Mouse (Mus musculus): ENCODE measurements at regions not wholly inside any gene's neighbourhood (a gene's known extent, or its start where the extent isn't known, plus 50 kb on each side); places are given as distances from the start of the nearest gene placed in this dataset.

DNA sequence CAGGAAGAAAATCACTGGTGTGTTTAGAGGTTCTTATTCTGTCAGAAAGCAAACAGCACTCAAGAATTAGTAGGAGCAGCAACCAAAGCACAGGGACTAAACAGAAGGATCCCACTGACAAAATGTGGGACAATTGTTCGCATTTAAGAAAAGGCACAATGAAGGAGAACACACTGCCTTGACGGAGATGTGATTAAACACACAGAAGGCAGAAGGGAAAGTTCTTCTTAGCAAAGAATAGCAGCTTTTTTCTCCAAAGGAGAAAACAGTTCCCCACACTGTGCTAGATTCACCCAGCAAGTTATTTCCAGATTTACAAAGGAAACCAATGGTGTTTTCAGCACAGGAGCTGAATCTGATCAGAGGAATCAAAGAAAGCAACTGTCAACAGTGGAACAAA lies 316.5 kb downstream of the Nsun3 start:
- DNase-seq = no peak

DNA sequence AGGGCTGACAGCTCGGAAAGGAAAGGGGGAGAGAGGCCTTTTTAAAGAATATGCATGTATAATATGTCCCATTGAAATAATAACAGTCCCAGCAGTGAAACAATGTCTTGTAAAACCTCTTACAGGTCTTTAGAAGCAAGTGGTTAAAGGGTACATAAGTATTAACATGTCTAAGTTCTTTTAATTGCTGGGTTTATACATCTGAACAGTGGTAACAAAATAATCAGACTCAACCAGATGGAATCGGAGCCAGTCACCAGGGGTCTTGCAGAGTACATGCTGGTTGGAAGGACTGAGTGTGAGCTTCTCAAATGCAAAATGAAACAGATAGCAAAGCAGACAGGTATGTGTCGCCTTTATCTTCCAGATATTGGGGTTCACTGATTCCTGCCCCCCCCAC lies 317.3 kb downstream of the Nsun3 start:
- DNase-seq = no peak

DNA sequence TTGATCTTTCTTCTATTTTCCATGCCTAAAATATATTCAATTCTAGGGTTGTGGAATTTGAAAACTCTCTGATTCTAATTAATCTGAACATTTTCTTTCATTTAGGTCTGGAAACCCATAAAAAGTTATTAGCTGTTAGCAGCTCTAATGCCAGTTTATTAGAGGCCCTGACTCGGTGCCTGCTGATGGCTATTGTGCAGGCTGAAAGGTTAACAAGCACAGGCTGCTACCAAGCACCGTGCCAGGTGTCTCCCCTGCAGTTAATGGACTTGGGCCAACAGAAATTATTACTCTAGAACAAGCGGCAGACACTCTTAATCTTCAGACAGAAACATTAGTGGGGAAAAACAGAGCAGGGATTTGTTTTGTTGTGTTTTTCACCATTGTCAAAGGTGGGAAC lies 317.8 kb downstream of the Nsun3 start:
- DNase-seq = no peak

DNA sequence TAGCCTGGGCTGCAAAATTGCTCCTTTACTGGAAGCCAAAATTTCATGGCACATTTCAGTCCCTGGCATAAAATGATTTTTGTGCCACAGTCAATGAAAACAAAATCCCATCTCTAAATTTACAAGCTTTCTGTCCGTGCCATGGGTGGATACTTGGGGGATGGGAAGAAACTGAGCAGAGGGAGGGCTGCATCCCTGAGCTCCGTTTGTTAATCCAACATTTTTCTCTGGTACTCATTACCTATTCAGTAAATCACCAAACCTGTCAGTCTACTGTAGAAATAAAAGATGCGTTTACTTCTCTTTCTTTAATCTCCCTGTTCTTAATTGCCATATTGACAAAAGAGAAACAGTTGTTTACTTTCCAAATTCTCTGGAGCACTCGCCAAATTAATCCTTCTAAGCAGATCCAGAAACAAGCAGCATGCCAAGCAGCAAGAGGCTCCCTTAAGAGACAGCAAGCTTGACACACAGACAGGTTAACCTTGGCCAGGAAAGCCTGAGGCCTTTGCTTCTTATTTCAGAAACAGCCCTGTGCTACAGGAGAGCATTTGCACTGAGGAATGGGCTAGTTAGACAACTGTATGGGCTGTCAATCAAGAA lies 326.6 kb downstream of the Nsun3 start:
- no peak for DNase-seq

DNA sequence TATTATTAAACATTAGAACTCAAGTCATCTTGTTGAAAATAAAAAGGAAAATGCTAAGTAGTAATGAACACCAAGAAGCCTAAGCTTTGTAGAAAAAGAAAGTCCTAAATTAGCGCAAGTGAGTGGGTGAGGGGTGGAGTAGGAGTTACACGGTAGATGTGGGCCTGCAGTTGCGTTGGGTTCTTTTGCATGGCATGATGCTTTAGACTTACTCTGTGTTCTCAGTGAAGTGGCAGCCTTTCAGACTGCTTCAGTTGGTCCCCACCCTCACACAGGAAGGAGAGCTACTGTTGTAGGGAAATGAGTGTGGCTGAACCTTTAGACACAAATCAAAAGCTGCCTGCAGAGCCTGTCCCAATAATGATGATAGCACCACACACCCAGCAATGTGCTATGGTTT lies 336.9 kb downstream of the Nsun3 start:
- no peak for DNase-seq

DNA sequence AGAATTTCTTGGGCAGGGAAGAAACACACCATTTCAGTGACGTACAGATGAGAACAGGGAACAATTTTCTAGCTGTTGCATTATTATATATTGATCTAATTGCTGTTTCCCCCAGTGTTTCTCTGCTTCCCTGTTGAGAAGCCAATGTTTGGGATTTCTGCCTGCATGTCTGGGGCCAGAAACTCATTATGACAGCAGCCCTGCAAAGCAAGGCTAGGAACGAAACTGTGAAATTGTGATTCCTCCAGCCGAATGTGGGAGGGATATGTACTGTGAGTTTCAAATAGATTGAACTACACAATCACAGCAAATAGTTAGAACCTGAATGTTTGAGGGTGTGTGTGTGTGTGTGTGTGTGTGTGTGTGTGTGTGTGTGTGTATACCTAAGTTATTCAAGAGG lies 339.2 kb downstream of the Nsun3 start:
- no peak for DNase-seq

DNA sequence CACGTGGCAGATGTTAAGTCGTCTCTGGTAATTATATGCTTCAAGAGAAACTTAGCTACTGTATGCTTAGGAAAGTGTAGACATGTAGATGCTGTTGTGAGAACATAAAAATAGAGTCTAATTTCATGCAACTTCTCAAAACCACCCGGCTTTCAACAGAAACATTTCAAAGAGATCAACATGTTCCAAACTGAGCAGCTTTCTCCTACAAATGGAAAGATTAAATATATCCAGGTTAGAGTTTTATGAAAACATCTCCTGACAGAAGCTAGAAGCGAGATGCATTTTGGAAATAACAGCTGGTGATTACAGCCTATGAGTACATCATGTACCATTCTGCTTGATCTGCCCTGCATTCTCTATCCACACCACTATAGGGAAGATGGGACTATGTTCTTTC lies 345.4 kb downstream of the Nsun3 start:
- no peak for DNase-seq

DNA sequence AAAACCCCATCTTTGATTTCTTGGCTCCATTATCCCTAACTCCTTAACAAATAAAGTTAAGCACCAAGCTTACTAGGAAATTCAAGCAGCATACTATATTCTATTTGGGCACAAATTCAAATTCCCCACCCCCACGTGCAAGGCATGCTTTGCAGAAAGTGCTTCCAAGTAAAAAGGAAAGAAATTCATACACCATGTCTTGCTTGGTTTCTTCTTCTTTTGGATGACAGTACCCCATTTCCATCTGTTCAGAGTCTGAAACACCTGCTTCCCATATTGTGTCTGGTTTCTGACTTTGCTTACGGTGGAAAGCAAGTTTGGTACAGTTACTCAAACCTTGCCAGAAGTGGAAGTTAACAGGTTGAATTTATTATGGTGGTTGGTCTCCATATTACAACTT lies 353.5 kb downstream of the Nsun3 start:
- no peak for DNase-seq

DNA sequence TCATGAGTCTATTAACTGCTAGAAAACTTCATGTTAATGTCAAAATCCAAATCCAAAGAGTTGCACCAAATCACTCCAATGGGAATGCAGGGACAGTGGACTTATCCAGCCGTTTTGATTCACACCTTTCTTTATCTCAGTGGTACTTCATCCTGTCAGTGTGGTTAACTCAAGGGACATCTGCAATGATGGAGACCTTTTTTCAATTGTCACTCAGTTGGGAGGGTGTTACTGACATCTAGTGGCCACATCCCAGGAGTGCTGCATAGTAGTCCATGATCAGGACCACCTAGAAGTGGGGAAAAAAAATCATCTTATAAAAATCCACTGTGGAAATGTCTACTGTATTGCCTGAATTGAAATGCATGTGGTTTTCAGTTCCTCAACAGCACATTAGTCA lies 372.1 kb downstream of the Nsun3 start:
- DNase-seq = no peak

DNA sequence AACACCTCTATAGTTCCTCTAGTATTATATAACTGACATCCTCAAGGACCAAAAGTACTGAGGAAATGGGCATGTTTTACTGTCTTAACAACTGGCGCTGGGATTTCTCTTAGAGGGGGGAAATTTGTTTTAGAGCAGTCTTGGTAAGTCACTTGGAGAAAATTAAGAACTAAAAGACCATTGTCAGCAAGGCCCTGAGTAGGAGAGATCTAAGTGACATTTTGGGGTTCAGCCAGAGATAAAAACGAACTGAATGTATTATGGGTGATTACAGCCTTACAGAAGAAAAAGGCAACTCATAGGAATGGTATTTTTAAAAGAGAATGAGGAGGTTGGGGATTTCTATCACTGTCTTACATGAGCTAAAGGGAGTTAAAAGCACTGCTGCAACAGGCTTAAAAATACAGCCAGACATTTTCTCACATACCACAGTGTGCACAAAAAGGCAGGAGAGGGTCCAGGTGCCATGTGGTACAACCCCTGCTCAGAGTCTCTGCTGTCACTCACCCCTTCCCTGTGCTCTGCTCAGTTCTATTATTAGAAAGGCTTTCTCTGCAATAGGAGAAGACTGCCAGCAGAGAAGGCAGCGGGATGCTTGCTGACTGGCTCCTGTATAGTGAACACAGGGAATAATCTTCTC lies 379.0 kb downstream of the Nsun3 start:
- no peak for DNase-seq

DNA sequence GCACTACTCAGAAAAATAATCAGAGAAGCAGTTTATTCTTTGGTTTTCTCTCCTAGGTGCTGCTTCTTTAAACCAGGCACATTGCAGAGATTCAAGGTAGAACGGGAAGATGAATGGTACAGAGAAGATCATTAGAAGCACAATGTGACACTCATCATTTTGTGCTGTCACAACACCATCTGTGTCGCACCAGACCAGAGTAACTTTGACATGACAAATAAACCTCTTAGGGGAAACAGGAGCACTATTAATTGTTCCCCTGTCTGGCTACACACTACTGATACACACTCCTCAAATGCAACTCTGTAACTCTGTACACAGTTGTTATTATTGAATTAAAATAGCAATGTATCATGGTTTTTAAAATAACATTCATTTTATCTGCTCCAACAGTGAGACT lies 380.2 kb downstream of the Nsun3 start:
- no peak for DNase-seq

DNA sequence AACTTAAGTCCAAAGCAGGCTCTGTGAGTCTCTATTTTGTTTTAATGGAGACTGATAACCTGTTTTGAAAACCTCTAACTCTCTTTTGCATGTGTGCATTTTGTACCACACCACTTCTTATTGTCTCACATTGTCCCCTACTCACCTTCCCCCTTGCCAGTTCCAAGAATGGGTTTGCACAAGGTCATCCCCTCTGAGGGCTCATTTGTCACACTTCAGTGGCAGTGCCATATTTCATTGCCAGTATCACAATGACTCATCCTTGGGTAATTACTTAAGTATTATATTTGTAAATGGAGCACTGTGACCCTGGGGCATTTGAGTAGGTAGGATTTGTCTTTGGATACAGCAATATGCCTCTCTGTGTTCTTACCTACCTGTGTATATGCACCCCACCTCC lies 429.3 kb downstream of the Nsun3 start:
- DNase-seq = no peak

DNA sequence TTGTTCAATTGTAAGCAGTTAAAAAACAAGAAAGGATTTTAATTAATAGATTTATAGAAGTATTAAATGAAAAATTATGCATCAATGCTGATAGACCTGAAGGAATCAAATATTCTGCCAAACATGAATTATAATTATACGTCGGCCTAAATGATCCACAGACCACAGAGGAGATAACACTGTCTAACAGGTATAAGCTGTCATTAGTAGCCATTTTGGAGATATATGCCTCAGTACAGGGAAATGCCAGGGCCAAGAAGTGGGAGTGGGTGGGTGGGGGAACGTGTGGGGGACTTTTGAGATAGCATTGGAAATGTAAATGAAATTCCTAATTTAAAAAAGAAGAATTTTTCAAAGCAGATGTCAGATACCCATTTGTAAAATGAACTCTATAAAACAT lies 430.3 kb downstream of the Nsun3 start:
- no peak for DNase-seq

DNA sequence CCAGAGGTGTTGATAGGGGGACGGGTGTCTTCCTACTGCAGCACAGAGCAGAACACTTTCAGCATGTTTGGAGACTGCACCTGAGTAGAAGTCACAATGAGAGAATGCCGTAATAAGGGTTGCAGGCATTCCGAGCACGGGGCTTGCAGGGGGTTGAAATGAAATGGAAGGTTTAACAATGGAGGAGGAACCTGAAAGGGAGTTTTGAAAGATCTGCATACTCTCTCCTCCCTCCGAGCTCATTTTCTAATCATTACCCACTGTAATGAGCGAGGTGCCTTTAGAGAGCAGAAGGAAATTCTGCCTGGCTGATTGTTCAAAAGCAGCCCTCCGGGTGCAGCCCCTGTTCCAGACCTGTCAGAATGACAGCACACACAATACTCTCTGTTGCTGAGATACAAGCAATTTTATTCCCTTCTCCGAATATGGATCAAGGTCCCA lies 430.8 kb downstream of the Nsun3 start:
- no peak for DNase-seq

DNA sequence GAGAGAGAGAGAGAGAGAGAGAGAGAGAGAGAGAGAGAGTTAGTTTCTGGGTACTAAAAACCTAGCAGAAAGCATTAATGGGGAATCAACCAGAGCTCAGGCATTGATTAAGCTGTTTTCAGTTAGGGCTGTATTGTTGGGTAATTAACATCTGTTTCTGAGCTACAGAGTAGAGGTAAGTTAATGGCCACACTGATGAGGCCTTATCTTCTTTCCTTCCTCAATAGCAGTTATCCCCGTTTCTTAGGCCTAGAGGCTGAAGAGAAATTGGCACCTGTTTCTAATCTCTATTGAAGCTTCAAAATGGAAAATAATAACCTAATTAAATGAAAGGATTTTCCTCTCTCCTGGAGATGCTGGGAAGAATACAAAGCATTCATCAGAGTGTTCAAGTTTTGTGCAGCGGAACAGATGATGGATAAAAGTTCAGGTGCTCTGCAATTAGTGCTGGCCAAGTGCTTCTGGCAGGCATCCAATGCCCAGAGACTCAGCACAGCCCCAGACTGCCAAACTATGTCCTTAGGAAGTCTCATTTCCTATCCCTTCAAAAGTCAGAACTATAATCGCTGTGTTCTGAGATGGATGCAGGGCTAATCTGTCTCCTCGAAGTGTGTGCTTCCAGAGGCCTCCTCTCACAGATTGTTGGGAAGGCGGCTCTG lies 459.1 kb downstream of the Nsun3 start:
- DNase-seq = no peak

DNA sequence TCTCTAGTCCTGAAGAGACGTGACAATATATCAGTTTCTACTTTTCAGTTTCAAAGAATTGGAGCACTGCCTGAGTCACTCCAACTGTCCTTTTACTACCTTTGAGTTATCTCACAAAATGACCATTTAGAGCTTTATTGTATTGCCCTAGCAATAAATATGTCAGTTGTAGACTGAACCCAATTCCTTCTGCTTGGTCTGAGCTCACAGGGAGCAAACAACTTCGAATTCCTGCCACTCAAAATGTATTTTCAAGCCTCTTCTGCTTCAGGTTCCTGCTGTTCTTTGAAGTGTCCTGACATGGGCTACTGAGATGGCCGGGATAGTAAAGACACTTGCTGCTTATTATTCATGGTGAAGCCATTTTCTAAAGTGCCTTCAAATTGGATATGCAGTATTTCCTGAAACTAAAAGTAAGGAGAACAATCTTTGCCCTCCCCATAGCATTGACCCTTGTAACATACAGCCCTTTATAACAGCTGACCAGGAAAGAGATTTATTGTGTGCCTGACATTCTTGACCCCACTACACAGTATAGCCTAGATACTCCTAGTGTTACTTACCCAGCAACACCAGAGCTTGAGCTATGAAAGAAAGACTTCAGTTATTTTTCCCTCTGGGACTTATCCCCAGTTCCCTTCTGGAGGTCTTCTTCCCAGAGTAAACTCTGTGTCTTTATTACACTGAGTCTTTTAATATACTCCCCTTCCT lies 460.9 kb downstream of the Nsun3 start:
- DNase-seq = no peak

DNA sequence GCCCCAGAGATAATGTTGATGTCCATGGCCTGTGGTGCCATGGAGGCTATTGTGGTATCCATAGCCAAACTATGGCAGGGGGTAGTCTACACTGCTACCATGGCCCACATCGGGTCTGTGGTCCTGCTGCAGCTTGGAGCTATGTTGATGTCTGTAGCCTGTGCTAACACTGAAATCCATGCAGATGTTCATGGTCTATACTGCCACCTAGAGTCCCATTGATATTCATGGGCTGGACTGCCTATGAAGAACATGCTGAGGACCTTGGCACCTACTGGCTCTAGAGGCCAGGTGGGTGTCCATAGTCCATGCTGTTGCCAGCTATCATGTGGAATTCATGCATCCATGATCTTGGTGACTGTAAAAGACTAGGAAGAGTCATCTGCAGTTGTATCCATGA lies 463.8 kb downstream of the Nsun3 start:
- DNase-seq = no peak

DNA sequence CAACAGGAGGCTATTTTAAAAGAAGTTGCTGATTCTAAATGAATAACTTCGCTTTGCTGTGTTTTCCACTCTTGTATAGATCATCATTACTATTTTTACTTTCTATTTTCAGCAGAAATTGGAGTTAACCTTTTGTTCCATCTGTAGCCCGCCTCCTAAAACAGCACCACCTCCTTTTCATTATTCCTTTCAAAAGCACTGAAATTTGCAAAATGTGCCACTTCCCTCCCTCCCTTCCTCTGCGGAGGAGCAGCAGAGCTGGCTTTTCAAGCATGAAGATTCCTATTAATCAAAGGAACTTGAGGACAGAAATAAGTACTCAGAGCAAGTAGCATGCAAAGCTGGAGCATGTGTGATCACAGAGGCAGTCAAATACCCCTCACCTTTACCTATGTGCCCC lies 497.7 kb downstream of the Nsun3 start:
- DNase-seq = no peak
